Mouse (Mus musculus): ENCODE data around the gene L3mbtl4.
"Not testable (repeated sequence)": the region's sequence is repeated elsewhere in the genome, so short reads cannot be mapped to it uniquely, and the experiment has no call there.

The L3mbtl4 gene

GRCm38 (mm10) chr17:68405993-68406392 is 132.4 kb downstream of the L3mbtl4 start:
- no peak for DNase-seq

- DNase-seq, result not testable (repeated sequence)
Observed at GRCm38 (mm10) chr17:68407121-68407520, 133.5 kb downstream of the L3mbtl4 start.

DNA sequence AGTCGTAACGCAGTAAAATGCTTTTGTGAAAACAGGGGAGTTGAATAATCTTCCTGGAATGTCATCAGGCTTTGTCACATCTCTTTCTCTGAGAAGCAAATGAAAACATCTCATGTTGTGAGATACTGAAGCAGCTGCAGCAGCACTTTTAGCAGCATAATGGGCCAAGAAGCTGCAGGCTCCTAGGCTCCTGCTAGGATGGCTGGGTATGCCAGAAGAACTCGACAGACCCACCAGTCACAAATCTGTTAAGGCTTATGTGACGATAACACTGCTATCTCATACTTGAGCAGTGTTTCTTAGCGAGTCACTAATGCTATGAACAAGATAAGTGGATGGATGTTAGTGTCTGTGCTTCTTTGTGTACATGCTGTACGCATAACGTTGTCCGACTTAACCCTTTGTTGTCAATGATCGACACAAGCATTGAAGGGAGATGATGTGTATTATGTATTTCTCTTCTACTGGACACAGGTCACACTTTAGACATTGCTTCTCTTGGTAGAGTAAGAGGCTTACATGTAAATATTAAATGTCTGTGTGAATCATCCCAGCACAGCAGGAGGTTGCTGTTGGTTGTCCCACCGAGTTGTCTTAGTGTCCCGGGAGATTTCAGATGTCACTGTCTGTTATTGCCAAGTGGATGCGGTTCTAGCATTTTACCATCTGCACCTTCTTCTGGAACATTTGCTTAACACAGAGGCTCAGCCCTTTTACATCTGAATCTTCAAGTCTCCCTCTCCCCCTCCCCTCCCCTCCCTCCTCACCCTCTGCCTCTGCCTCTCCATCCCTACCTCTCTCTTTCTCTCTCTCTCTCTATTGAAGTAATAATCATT is 149.3 kb downstream of the L3mbtl4 start:
- no peak for DNase-seq

DNA sequence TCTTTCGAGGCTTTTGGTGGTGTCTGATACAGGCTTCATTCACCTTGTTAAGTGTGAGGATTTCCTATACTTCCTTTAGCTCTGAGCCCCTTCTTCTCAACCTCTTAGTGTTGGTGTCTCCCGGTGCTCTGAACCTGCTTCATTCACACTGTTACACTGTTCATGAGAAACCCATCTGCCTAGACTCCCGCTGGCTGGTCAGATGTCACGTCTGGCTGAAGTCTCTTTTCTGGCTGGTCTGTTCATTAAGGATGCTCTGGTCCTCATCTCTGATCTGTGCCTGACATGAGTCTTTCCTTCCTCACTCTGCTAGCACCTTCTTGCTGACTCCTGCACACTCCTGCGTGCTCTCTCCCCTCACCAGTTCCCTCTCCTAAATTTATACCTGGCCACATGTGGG is 160.0 kb downstream of the L3mbtl4 start:
- no peak for DNase-seq

- DNase-seq, result no peak
Observed at GRCm38 (mm10) chr17:68450921-68451320, 177.3 kb downstream of the L3mbtl4 start.

DNA sequence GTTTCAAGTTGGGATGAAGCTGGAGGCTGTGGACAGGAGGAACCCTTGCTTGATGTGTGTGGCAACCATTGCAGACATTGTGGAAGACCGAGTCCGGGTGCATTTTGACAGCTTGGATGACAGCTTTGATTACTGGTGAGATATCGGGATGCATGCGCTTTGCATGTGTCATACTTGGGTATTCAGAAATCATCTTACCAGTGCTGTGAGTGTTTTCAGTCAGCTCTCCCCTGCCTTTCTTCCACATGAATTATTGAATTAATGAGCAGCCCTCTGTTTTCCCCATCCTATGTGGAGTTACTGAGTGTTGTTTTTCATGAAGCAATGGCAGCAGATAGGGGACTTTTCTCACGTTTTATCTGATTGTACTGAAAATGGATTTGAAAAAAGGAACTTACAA is 187.9 kb downstream of the L3mbtl4 start:
- no peak for DNase-seq

- no peak for DNase-seq
Observed at GRCm38 (mm10) chr17:68467311-68467710, 193.7 kb downstream of the L3mbtl4 start.

GRCm38 (mm10) chr17:68490065-68490691 is 216.6 kb downstream of the L3mbtl4 start:
- no peak for DNase-seq

DNA sequence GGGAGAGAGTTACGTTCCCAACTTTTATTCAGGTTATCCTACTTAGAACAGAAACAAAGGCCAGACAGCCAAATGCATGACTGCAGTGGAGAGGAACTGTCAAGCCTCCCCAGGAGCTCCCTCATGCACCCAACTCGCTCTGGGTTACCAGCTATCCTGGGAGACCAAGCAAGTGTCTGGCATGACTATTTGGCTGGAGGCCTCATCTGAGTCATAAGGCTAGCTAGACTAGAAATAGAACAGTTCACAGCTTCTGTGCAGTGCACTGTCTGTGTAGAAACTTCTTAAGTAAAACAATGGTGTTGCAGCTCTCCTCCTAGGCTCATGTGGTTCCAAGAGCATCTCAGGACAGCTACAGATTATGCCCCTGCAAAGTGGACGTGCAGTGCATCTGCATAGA is 218.6 kb downstream of the L3mbtl4 start:
- peak; percentile 4 for DNase-seq

DNA sequence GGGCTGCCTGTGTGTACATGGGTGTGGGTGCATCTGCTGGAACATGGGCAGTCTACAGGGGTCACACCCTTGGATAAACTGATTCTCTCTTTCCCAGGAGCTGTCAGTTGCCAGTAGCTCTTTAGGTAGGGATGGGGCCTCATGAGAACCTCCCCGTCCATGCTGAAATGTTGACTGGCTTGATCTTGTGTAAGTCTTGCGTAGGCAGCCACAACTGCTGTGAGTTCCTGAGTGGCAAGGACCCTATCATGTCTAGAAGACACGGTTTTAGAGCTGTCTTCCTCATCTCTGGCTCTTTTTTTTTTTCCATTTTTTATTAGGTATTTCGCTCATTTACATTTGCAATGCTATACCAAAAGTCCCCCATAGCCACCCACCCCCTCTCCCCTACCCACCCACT is 229.4 kb downstream of the L3mbtl4 start:
- DNase-seq, result not testable (repeated sequence)

DNA sequence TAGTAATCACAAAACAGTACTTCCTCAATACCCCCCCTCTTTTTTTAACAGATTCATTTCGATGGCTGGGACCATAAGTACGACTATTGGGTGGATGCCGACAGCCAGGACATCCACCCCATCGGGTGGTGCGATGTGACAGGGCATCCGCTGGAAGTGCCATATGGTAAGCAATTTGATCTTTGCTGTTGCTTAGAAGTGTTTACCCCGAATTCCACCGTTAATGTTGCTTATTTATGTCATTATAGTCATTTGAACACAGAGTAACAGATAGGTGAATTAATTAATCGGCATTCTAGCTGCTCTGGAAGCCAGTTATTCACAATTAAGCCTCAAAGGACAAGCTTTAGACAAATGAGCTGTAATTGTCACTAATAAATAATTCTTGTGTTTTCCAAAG is 286.1 kb downstream of the L3mbtl4 start:
- peak; percentile 18 for DNase-seq

GRCm38 (mm10) chr17:68560264-68560663 is 286.7 kb downstream of the L3mbtl4 start:
- DNase-seq, result peak; percentile 6

- DNase-seq, result no peak
Observed at GRCm38 (mm10) chr17:68571806-68572205, 298.2 kb downstream of the L3mbtl4 start.

- no peak for DNase-seq
Observed at GRCm38 (mm10) chr17:68585195-68585594, 311.6 kb downstream of the L3mbtl4 start.

DNA sequence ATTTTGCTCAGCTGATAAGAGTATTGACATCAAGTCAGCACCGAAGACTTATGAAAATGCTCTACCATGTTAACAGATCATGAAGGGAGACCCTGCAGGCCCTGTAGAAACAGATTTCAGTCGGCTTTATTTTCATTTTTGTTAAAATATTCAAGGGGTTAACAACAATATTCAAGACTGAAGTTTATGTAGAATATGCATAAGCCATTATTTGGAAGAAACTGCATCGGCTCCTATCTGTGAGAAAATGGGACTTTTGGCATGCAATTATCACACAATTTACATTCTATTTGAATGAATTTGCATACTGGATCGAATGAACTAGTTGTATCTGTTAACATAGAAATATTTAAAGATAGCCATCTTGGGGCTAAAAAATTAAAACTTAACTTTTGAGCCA is 318.0 kb downstream of the L3mbtl4 start:
- DNase-seq, result no peak

- no peak for DNase-seq
Observed at GRCm38 (mm10) chr17:68602744-68603143, 329.1 kb downstream of the L3mbtl4 start.

DNA sequence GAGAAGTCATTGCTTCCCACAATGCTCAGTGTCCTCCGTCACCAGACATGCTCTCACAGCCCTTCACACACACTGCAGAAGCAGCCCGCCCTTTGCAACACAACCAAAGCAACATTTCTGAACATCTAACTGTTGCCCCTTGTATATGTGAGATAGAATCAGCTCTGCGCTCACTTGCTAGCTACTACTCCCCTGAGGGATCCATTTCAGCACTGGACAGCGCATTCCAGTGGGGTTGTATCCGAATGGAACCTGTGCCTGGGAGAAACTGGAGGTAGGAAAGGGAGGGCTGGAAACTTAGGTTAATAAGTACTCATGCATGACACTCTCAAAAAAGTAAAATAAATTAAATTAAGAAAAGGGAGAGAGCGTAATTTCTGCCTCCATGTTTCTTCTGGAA is 334.1 kb downstream of the L3mbtl4 start:
- DNase-seq, result no peak

DNA sequence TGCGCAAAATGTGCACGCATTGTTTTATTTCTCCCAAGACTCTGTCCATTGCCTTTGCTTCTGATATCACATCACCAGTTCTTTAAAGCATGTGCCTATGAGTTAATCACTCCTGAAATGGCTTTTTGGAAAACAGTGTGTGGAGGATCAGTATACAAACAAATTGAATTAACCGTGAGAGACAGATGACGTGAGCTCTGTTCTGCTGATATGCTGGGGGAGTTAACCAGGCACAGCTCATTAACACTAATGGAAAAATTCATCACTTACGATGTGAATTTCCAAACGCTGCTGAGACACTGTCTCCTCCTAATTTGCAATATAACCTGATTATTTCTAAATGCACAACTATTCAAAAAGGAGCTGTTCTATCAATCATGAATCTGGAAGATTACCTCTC is 337.6 kb downstream of the L3mbtl4 start:
- no peak for DNase-seq

DNA sequence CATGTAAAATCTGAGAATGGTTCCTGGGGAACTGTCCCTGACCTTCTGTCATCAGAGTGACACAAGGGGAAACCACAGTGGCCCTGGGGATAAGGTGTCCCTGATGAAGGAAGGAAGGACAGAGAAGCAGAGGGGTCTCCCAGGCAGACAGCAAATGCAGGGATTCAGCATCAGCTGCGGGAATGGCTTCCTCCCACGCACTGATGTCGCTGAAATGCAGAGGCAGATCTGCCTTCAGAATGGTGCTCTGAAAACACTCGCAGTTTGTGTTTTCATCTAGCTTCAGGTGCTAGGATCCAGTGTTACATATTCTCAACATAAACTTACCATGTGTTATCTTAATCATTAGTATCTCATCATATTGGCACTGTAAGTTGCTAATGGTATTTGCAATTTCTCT is 351.7 kb downstream of the L3mbtl4 start:
- no peak for DNase-seq

DNA sequence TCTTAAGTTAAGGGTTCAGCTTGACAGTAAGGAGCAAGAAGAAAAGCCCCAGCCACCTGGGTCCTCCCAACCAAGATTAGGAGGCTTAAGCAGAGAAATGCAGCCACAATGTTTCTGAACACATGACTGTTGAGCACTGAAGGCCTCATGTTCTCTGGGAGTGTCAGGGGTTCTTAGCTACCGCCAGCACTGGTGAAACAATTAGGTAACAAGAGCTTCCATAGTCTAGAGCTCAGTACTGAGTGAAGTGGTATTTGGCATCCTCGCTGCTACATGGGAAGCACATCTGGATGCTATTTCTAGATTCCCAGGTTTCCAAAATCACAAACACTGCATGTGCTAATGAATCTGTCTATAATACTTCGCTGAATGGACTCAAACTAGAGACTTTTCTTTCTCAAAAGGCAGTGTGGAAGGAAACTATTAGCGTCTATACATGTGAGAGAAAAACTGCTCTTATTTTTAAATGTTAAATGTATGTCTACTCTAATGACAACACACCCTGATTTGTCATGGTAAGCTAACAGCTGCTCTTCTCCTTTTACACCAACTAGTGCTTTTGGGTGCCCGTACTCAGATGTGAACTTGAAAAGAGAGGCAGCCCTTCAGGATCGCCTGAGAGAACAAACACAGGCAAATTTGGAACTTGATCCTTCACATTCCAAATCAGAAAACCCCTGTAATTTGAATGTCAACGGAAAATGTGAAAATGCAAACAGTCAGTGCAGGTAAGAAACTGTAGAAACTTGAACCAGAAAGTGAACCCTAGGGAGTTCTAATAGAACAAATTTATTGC is 356.2 kb downstream of the L3mbtl4 start:
- no peak for DNase-seq

DNA sequence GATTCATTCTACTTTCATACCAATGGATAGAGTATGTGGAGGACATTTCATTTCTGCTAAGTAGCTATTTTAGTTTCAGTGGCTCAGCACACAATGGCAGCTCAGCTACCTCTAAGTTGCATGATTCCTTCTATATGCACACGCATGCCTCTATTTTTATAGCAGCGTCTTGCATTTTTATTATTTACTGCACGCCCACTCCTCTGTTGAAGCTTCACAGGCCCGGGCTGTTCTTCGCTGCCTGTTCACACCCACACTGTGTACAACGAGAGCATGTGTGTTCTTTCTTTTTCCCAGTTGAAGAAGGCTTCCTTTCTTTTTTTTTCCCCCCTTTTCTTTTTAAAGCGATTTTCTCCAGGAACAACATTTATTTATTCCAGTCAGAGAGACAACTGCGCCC is 357.8 kb downstream of the L3mbtl4 start:
- no peak for DNase-seq

DNA sequence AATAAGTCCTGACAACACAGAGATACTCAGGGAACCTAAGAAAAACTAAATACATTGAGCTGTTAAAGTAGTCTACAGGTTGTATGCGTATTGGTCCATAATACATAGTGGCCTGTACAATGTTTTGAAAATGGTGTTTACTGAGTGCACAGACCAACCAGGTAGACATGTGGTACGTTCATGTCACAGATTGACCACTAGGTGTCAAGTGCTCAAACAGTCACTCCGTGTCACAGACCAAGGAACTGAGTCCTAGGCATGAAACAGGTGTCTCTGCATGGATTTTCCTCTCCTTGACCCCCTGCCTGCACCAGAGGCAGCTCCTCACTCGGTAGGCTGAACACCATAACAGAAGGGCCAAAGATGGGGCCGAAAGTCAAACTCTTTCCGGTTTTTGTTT is 366.6 kb downstream of the L3mbtl4 start:
- no peak for DNase-seq

DNA sequence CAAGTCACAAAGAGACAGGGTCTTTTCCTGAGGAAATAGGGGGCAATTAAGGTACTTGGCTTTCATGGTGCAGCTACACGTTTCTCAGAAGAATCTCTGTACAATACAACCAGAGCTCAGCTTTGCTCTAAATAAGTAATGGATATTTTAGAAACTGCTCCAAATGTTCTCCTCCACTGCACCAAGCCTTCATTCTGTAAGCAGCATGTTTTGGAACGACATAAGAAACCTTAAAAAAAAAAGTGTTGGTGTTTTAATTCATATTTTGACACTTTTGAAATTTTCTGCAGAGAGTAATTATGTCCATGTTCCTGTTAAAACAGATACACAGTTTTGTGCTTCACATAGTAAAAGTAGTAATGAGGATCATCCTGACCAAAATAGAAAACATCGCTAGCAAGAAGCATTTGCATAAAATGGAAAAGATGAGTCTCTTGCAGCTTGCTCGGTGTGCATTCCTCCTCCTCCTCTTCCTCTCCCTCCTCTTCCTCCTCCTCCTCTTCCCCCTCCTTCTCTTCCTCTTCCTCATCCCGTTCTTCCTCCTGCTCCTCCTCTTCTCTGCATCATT is 369.0 kb downstream of the L3mbtl4 start:
- DNase-seq, result no peak
